Mouse (Mus musculus): Measurements from ENCODE around the gene Nup85. TPM values are rescaled to one million over a fixed set of nuclear protein-coding genes. Genes with fewer than 3 reads are reported as not detected.
"Not testable (repeated sequence)": the region's sequence is repeated elsewhere in the genome, so short reads cannot be mapped to it uniquely, and the experiment has no call there.

The Nup85 gene
- total RNA-seq (2015; ENCODE audit: low replicate concordance) (39.3 and 72.1 TPM in 2 replicates), total RNA-seq (2017; ENCODE audit: low replicate concordance) (52.1 and 69.3 TPM in 2 replicates)

DNA sequence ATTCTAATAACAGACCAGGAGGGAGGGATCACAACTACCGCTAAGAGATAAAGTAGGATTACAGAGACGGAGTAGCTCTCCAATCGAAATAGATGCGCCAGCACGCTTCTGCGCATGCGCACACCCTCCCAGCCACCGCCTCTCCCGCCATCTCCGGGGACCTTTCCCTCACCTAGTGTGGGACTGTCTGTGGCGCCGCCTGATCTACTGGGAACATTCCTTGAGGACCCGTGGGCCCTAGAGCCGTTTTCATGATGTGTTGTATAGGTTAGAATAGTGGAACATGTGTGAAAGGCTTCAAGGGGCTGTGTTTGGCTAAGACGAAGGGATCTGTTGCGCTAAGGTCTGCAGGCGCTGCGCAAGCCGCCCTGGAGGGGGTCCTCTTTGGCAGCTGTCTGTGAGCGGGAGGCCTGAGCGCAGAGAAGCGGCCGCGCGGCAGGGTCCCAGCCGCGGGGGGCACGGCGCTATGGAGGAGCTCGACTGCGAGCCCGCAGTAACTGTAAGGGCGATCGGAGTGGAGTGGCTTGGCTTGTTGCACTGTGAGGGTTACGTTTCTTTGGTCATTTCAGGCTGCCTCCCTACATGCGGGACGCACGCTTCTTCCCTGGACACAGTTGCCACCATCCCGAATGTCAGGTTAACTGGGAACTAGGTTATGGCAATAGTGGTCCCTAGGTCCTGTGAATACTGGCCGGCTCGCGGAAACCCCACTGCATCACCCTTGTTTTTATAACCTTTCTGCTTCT, at the start of gene Nup85:
Nup85 (plus strand) TSS at position 371 of the 746 bp plus-strand sequence.
- ATAC-seq (replicated peaks; ENCODE audit: low FRiP score, poor library complexity, severe bottlenecking), result peak; percentile 96

DNA sequence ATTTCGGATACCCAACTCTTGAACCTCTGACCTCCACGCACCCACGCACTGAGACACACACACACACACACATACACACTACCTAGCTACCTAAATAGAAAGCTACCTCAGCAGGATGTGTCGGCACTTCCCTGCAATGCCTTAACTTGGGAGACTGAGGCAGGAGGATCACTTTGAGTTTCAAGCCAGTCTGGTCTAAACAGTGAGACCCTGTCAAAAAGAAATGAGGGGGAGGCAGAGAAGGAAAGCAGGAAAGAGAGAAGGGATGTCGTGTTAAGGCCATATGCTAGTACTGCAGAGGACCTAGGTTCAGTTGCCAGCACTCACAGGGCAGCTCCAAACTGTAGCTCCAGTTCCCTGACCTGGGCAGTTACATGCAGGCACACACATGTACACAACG, 49.2 kb upstream of the Nup85 start:
- ATAC-seq (replicated peaks; ENCODE audit: low FRiP score, poor library complexity, severe bottlenecking), result no peak

GRCm38 (mm10) chr11:115516942-115517341, 47.3 kb upstream of the Nup85 start:
- ATAC-seq (replicated peaks; ENCODE audit: low FRiP score, poor library complexity, severe bottlenecking), result no peak

DNA sequence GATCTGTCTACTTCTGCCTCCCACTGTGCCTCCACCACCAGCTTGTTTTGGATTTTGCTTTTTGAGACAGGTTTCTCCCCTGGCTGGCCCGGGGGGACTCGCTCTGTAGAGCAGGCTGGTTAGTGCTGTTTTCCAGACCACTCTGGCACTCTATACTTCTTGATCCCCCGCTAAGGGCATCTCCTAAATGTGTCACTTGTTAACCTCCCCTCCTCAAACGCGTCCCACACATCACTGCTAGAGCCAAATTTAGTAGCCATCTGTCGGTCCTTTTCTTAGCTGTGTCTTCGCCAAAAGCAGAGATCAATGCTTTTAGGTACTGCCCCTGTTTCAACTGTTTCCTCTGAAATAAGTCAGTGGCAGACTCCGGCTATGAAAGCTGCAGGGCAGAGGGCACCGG, 45.5 kb upstream of the Nup85 start:
- ATAC-seq (replicated peaks; ENCODE audit: low FRiP score, poor library complexity, severe bottlenecking), result no peak

- no peak for ATAC-seq (replicated peaks; ENCODE audit: low FRiP score, poor library complexity, severe bottlenecking)
Observed at GRCm38 (mm10) chr11:115519581-115519980, 44.7 kb upstream of the Nup85 start.

DNA sequence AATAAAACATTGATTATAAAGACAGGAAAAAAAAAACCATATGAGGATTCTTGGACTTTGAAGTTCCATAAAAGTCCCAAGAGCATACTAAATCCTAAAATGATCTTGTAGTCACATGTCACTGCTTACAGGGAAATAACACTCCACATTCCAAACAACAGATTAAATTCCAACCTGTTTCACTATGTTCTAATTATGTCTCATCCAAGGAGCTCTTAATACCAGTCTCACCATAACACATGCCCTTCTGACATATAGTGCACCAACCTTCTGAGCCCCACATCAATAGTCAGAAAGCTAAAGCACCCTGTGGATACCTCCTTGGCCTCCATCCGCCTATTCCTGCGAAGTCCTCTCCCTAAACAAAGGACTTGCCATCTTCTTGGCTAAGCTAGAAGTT, 44.0 kb upstream of the Nup85 start:
- ATAC-seq (replicated peaks; ENCODE audit: low FRiP score, poor library complexity, severe bottlenecking), result no peak

DNA sequence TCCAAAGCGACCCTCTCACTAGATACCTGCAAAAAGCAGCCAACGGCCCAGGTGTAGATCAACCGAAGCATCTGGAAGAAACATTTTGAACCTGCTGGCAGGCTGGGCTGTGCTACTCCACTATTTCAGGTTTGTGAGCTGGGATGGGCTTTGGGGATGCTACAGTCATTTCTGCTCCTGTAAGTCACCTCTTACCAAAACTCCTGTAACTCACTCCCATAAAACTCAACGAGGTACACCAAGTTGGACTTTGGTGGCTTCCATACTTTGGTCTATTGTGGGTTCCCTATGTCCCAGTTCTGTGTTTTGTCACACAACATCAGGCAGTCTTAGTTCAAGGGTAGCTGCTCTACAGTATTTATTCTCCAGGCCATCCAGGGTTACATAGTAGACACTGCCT, 43.2 kb upstream of the Nup85 start:
- ATAC-seq (replicated peaks; ENCODE audit: low FRiP score, poor library complexity, severe bottlenecking), result no peak

GRCm38 (mm10) chr11:115522238-115522637, 42.0 kb upstream of the Nup85 start:
- ATAC-seq (replicated peaks; ENCODE audit: low FRiP score, poor library complexity, severe bottlenecking), result no peak

DNA sequence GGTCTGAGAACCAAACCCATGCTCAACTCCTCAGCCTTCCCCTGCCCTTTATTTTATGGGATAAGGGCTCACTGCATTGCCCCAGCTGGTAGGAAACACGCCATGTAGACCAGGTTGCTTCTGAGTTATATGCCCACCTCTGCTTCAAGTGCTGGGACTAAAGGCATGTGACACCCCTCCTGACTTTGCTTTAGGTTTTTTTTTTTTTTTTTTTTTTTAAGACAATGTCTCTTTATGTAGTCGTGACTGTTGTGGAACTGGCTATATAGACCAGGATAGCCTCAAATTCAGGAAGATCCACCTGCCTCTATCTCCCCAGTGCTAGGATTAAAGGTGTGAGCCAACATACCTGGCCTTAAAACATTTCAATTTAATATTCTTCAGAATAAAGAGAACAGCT, 41.5 kb upstream of the Nup85 start:
- ATAC-seq (replicated peaks; ENCODE audit: low FRiP score, poor library complexity, severe bottlenecking), result no peak

DNA sequence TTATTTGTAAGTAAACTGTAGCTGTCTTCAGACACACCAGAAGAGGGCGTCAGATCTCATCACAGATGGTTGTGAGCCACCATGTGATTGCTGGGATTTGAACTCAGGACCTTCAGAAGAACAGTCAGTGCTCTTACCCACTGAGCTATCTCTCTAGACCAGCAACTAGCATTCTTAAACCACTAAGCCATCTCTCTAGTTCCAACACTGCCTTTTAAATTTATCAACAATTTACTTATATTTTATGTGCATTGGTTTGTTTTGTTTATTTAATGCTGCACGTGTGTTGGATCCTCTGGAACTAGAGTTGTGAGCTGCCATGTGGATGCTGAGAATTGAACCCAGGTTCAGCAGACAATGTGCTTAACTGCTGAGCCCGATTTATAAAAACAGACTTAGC, 37.8 kb upstream of the Nup85 start:
- ATAC-seq (replicated peaks; ENCODE audit: low FRiP score, poor library complexity, severe bottlenecking), result not testable (repeated sequence)

DNA sequence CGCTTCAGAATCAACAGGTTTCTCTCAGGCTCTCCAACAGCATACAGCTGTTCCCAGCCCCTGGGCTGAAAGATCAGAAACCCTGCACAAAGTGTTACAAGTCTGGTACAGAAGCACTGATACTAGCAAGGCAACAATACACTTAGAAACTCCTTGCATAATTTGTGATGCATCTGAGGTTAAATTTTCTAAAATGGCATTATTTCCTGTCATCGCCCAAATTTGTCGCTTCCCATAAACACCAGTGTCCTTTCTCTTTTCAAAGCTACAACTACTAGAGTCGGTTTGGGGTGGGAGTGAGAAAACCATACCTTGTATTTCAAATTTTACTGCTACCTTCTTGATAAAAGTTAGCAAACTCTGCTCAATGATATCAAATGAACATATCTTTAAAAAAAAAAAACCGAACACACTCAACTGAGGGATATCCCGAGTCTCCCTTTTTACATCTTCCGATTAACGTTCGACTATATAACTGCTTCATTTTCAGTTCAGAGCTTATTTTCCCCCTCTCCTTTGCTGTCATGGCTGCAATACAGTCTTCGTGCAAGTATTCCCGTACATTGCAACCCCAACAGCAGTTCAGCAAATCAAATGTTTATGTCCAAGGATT, 29.4 kb upstream of the Nup85 start:
- ATAC-seq (replicated peaks; ENCODE audit: low FRiP score, poor library complexity, severe bottlenecking), result 0 out of 2 replicates have a peak, but pooled peaks have one; percentile 9

DNA sequence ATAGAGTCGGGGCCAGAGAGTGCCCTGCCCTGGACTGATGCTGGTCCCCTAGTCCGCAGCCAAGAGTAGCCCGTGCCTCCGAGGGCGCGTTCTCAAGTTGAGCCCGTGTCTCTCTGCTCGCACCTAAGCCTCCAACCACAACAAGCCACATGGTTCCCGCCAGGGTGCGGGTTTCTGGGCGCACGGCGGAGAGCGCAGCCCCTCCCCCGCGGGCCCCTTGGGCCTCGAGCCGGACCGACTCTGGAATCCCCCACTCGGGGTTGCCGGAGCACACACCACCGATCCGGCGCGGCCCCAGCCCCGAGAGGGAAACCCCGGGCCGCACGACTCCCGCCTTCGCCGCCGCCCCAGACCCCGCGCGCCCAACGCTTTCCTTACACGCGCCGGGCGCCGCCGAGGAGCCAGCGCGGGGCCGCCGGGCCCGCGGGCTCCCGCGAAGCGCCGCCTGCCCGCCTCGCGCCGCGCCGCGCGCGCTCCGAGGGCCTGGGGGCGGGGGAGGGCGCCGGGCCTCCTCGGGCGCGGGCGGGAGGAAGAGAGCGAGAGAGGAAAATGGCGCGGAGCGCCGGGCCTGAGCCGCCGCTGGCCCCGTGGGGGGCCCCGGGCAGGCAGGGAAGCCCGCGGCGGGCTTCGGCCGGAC, 28.7 kb upstream of the Nup85 start:
- peak; percentile 52 for ATAC-seq (replicated peaks; ENCODE audit: low FRiP score, poor library complexity, severe bottlenecking)

DNA sequence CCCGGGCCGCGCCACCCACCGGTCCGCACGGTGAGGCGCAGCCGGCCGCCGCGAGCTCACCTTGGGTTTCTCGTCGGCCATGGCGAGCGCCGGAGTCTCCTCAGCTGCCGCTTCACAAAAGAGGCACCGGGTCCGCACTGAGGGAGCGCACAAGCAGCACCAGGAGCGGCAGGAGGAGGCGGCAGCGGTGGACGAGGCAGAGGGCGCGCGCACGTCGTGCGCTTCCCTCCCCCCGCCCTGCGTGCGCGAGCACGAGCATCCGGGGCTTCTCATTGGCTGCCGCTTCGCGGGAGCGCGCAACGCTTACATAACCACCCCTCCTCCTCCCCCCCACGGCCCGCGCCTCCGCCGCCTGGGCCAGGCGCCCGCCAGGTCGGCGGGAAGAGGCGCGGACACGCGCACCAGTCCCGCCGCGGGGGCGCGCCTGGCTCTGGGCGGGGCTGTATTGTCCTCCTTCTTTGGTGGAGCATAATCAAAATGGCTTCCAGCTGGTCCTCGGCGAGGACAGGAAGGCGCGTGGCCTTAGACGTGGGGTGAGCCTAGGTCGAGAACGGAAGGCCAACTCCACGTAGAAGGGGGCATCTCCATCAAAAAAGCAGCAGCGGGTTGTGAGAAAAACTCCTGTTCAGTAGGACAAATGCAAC, 28.1 kb upstream of the Nup85 start, which contains the start of gene Sumo2:
Sumo2 (minus strand) TSS at position 239 of the 644 bp plus-strand sequence.
- peak; percentile 87 for ATAC-seq (replicated peaks; ENCODE audit: low FRiP score, poor library complexity, severe bottlenecking)

- ATAC-seq (replicated peaks; ENCODE audit: low FRiP score, poor library complexity, severe bottlenecking), result peak; percentile 22; the same call in 1 of the 2 replicates
Observed at GRCm38 (mm10) chr11:115536856-115537568, 27.2 kb upstream of the Nup85 start.

- ATAC-seq (replicated peaks; ENCODE audit: low FRiP score, poor library complexity, severe bottlenecking), result 0 out of 2 replicates have a peak, but pooled peaks have one; percentile 6
Observed at GRCm38 (mm10) chr11:115538045-115538444, 26.2 kb upstream of the Nup85 start.

DNA sequence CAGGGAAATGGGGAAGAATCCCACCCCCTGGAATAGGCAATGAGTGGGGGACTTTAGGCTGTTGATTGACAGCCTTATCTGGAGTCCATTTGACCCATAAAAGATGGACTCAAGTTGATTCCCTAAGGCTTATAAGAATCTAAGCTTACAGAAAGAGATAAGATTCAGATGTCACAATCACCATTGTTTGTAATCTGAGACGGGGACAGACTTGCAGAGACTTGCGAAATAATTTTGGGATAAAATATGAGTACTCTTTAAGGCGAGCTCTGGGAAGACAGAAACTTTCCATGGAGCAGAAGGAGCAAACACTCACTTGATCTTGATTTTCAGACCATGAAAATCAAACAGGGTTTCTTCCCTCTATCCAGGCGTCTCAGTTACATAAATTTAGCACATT, 20.7 kb upstream of the Nup85 start:
- ATAC-seq (replicated peaks; ENCODE audit: low FRiP score, poor library complexity, severe bottlenecking), result no peak

DNA sequence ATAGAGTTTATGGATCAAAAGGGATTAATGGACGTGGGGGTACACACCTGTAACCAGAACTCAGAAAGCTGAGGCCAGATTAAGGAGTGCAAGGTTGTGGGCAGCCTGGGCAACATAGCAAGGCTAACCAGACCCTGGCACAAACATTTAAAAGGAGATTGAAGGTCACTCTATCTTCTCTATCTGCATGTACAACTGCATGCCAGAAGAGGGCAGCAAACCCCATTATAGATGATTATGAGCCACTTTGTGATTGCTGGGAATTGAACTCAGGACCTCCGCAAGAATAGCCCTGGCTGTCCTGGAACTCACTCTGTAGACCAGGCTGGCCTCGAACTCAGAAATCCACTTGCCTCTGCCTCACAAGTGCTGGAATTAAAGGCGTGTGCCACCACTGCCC, 11.5 kb upstream of the Nup85 start:
- peak; percentile 83 for ATAC-seq (replicated peaks; ENCODE audit: low FRiP score, poor library complexity, severe bottlenecking)

DNA sequence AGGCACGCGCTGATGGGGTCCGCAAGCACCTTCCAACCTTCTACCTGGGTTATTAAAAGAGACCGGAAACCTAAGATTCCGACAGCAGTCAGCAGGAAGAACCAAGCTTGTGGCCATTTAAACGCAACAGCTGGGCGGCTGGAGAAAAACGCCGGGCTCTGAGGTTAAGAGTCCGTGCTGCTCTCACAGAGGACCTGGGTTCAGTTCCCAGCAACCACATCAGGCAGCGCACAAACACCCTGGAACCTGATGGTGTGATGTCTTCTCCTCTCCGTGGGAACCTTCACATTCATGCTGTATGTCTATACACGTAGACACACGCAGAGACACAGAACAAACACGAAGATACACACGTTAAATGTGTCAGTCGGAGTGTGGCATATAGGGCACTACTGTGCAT, 8.5 kb upstream of the Nup85 start:
- ATAC-seq (replicated peaks; ENCODE audit: low FRiP score, poor library complexity, severe bottlenecking), result no peak

- ATAC-seq (replicated peaks; ENCODE audit: low FRiP score, poor library complexity, severe bottlenecking), result peak; percentile 61
Observed at GRCm38 (mm10) chr11:115563406-115563805, 828 bp upstream of the Nup85 start.

GRCm38 (mm10) chr11:115564961-115565360, 727 bp downstream of the Nup85 start:
- ATAC-seq (replicated peaks; ENCODE audit: low FRiP score, poor library complexity, severe bottlenecking), result no peak
